Mouse (Mus musculus) spleen, adult 2 months (tissue): ENCODE measurements around the gene Pde7b. TPM values are rescaled to one million over a fixed set of nuclear protein-coding genes. Genes with fewer than 3 reads are reported as not detected.

ENCODE experiments used
- DNase-seq, 2 experiments: peaks; one replicate each; pipeline versions ENCODE4 v3.0.0 to v3.0.0-alpha.2; 2012 to 2021; ENCODE audit warnings: low spot score in 2 of 2, low read depth in 1 of 2
- H3K27ac ChIP-seq: fragments of 200-500 bp; 2 replicates; pipeline ENCODE4 v1.5.1; 2012; ENCODE audit warnings: low read length, inconsistent platforms; ENCODE audit not compliant: insufficient read depth
- H3K27me3 ChIP-seq: fragments of 200-500 bp; 2 replicates; pipeline ENCODE4 v1.6.1; 2012; ENCODE audit warnings: mild to moderate bottlenecking, moderate library complexity, low read length, inconsistent platforms; ENCODE audit not compliant: control insufficient read depth, insufficient read depth
- H3K36me3 ChIP-seq: fragments of 200-500 bp; 2 replicates; pipeline ENCODE4 v1.6.1; 2012; ENCODE audit warnings: mild to moderate bottlenecking, low read length, inconsistent platforms; ENCODE audit not compliant: control insufficient read depth, insufficient read depth
- H3K4me1 ChIP-seq: fragments of 200-500 bp; 2 replicates; pipeline ENCODE4 v1.6.1; 2011; ENCODE audit warnings: inconsistent platforms; ENCODE audit not compliant: control insufficient read depth, insufficient read depth, insufficient read length
- H3K4me3 ChIP-seq: fragments of 200-500 bp; 2 replicates; pipeline ENCODE4 v1.5.1; 2011; ENCODE audit warnings: mild to moderate bottlenecking, inconsistent platforms; ENCODE audit not compliant: insufficient read depth, insufficient read length; ENCODE audit errors: extremely low read depth
- CTCF ChIP-seq: fragments of 200-500 bp; IDR thresholded peaks from 2 replicates; pipeline ENCODE4 v1.5.1; 2011; ENCODE audit warnings: mild to moderate bottlenecking, inconsistent platforms; ENCODE audit not compliant: insufficient read depth, insufficient read length, insufficient replicate concordance; ENCODE audit errors: extremely low read depth
- POLR2A ChIP-seq: fragments of 200-500 bp; IDR thresholded peaks from 2 replicates; pipeline ENCODE4 v1.6.1; 2011; ENCODE audit warnings: low read depth, low read length, inconsistent platforms
- WGBS: fragments of 180-500 bp; shearing (Covaris S2); methylation state at CpG from one replicate; pipeline ENCODE4 v1.1.7; 2018; 5-methylcytosine and 5-hydroxymethylcytosine counted together
- polyA plus RNA-seq: library from polyadenylated mRNA; depleted of rRNA; stranded (reverse); fragments of >200 nt; gene quantifications from 2 replicates; pipeline ENCODE4 v1.2.3, GENCODE M21; 2012

The Pde7b gene
- polyA plus RNA-seq, 1 experiment, result 0.69 TPM

DNA sequence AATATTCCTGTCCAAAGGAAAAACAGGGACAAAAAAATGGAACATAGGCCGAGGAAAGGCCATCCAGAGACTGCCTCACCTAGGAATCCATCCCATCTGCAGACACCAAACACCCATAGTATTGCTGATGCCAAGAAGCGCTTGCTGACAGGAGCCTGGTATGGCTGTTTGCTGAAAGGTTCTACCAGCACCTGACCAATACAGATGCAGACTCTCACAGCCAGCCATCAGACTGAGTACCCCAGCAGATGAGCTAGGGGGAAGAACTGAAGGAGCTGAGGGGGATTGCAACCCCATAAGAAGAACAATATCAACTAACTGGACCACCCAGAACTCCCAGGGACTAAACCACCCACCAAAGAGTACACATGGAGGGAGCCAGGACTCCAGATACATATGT, 40.7 kb downstream of the Pde7b start:
- Histone ChIP-seq H3K4me3 (no peak overlapping the region), H3K36me3 (no peaks in the 10 kb centered on the region), H3K27me3 (no peaks in the 10 kb centered on the region), H3K27ac (no peak overlapping the region), H3K4me1 (no peaks in the 10 kb centered on the region)
- TF ChIP-seq POLR2A (no peak), CTCF (no peak)
- 93% methylated on average over 2 of the region's 2 CpGs for whole genome bisulfite sequencing
- no peak for DNase-seq

GRCm38 (mm10) chr10:20680986-20681385, 43.9 kb downstream of the Pde7b start:
- 92% methylated on average over 3 of the region's 3 CpGs for WGBS
- H3K27me3 ChIP-seq, result no peaks in the 10 kb centered on the region
- no peak overlapping the region for H3K4me3 ChIP-seq
- no peaks in the 10 kb centered on the region for H3K4me1 ChIP-seq
- H3K27ac ChIP-seq, result no peak overlapping the region
- no peak for DNase-seq
- TF ChIP-seq POLR2A (no peak), CTCF (no peak)
- no peaks in the 10 kb centered on the region for H3K36me3 ChIP-seq

DNA sequence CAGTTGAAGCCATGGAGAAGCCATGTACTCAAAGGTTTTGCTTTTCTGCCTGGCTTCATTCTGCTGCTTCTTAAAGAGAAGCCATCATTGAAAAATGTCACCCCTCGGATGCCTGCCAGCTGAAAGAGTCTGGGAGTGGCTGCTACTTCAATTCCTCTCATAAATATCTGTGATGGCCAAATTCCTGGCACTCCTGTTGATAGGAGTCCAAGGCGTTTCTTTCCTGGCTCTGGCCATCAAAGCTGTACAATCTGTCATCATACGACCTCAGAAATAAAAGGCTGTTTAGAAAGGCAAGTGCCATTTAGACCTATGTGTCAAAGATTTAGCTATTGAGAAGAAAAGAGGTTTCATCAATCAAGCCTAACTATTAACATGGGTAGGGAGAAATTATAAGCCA, 49.6 kb downstream of the Pde7b start:
- H3K4me3 ChIP-seq, result no peak overlapping the region
- H3K4me1 ChIP-seq, result no peaks in the 10 kb centered on the region
- no peaks in the 10 kb centered on the region for H3K36me3 ChIP-seq
- H3K27ac ChIP-seq, result no peak overlapping the region
- WGBS, result 83% methylated on average over 3 of the region's 3 CpGs
- no peak for DNase-seq
- no peaks in the 10 kb centered on the region for H3K27me3 ChIP-seq
- no peak for TF ChIP-seq POLR2A
- no peak for TF ChIP-seq CTCF

- Histone ChIP-seq H3K4me1 (no peaks in the 10 kb centered on the region), H3K36me3 (no peaks in the 10 kb centered on the region), H3K27ac (no peak overlapping the region), H3K4me3 (no peak overlapping the region), H3K27me3 (no peaks in the 10 kb centered on the region)
- TF ChIP-seq POLR2A, result no peak
- TF ChIP-seq CTCF, result no peak
- WGBS, result 81% methylated on average over 4 of the region's 4 CpGs
- DNase-seq, result no peak
These were observed 51.1 kb downstream of the Pde7b start for GRCm38 (mm10) chr10:20673798-20674197.

GRCm38 (mm10) chr10:20672591-20672990, 52.3 kb downstream of the Pde7b start:
- Histone ChIP-seq H3K27ac (no peak overlapping the region), H3K36me3 (no peaks in the 10 kb centered on the region), H3K27me3 (no peaks in the 10 kb centered on the region), H3K4me3 (no peak overlapping the region), H3K4me1 (no peaks in the 10 kb centered on the region)
- WGBS, result 63% methylated on average over 11 of the region's 11 CpGs
- TF ChIP-seq POLR2A (no peak), CTCF (no peak)
- DNase-seq, result no peak

DNA sequence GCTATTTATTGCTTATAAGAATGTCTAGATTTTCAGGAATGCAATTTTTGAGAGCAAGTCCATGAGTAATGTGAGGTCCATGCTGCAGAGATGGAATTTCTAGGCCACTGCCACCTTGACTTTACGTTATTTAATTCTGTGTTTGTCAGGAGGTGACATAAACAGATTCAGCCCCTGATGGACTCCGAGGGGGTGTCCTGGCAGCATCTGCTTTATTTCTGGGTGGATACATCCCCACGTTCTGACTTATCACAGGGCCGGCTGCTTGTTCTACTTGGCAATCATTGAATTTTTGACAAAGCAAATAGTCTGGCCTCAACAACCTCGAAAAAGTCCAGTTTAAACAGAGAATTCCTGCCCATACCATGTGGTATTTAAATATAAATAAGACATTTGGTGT, 53.3 kb downstream of the Pde7b start:
- H3K4me1 ChIP-seq, result no peaks in the 10 kb centered on the region
- no peak overlapping the region for H3K27ac ChIP-seq
- WGBS, result 90% methylated on average over 5 of the region's 5 CpGs
- no peaks in the 10 kb centered on the region for H3K27me3 ChIP-seq
- TF ChIP-seq POLR2A (no peak), CTCF (no peak)
- H3K4me3 ChIP-seq, result no peak overlapping the region
- no peaks in the 10 kb centered on the region for H3K36me3 ChIP-seq
- no peak for DNase-seq

- H3K4me3 ChIP-seq, result no peak overlapping the region
- H3K36me3 ChIP-seq, result no peaks in the 10 kb centered on the region
- TF ChIP-seq POLR2A (no peak), CTCF (no peak)
- 93% methylated on average over 8 of the region's 8 CpGs for WGBS
- H3K27ac ChIP-seq, result no peak overlapping the region
- no peak for DNase-seq
- no peaks in the 10 kb centered on the region for H3K4me1 ChIP-seq
- H3K27me3 ChIP-seq, result no peaks in the 10 kb centered on the region
These were observed 54.3 kb downstream of the Pde7b start for GRCm38 (mm10) chr10:20670541-20670940.

DNA sequence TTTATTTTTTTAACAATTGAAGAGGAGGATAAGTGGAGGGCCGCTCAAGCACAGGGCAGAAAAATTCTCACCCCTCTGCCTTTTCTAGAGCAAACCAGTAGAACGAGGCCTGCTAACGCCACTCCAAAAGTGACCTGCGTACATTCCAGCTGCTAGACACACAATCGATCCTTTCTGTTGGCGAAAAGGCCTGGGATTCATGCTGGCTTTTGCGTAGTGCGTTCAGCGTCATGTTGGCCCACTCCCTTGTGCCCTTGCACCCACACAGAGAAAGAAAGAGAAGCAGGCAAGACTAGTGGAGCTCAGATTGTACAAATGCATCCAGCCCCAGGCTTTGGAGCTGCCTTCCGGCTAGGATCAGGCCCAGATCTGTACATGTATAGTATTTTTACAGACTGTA, 55.4 kb downstream of the Pde7b start:
- DNase-seq, result no peak
- Histone ChIP-seq H3K4me3 (no peak overlapping the region), H3K36me3 (no peaks in the 10 kb centered on the region), H3K27me3 (no peaks in the 10 kb centered on the region), H3K4me1 (no peaks in the 10 kb centered on the region), H3K27ac (no peak overlapping the region)
- WGBS, result 95% methylated on average over 10 of the region's 10 CpGs
- TF ChIP-seq CTCF, result no peak
- no peak for TF ChIP-seq POLR2A
